Mouse (Mus musculus): ENCODE data around the gene Btd.

GRCm38 (mm10) chr14:31683610-31684009 lies 42.8 kb downstream of the Btd start:
- TF ChIP-seq CTCF (IDR thresholded peaks at IDR 0.05; ENCODE audit: control insufficient read depth, insufficient read depth, insufficient read length) = no peak
- TF ChIP-seq MAX (IDR thresholded peaks at IDR 0.05) = no peak
- TF ChIP-seq MYOG (IDR thresholded peaks at IDR 0.05; ENCODE audit: control insufficient read depth, extremely low read depth, insufficient read length) = no peak
- no peak for TF ChIP-seq USF1 (IDR thresholded peaks at IDR 0.05; ENCODE audit: low read depth)
- TF ChIP-seq MYOD1 (IDR thresholded peaks at IDR 0.05; ENCODE audit: control insufficient read depth, insufficient read length, low read depth) = no peak
- TF ChIP-seq CEBPB (IDR thresholded peaks at IDR 0.05; ENCODE audit: low read depth) = no peak
- no peak for TF ChIP-seq FOSL1 (IDR thresholded peaks at IDR 0.05; ENCODE audit: insufficient read depth, low read length, poor library complexity, severe bottlenecking)

All from C2C12 (cell line).